Mouse (Mus musculus): ENCODE measurements around the gene Opn3. TPM values are rescaled to one million over a fixed set of nuclear protein-coding genes. Genes with fewer than 3 reads are reported as not detected.

The Opn3 gene
- total RNA-seq (2021), result 5.3 and 5.9 TPM in 2 replicates
- long read RNA-seq, experiment 1, transcript Opn3-201 (4 exons, 1,913 nt), result major isoform, 21 of 21 reads
- long read RNA-seq, experiment 1, partial matches to known transcripts, result 0 of 21 reads
- long read RNA-seq, experiment 1, other reads (novel, unspliced or antisense), result 0 of 21 reads
- long read RNA-seq, experiment 2, transcript Opn3-201 (4 exons, 1,913 nt), result major isoform, 7 of 7 reads
- long read RNA-seq, experiment 2, partial matches to known transcripts, result 0 of 7 reads
- long read RNA-seq, experiment 2, other reads (novel, unspliced or antisense), result 0 of 7 reads

- peak; percentile 99 for DNase-seq
Measured at GRCm38 (mm10) chr1:175692246-175692996, at the start of gene Opn3, which contains the start of gene Chml. Gene Opn3 (minus strand): TSS chr1:175692776. Gene Chml (minus strand): TSS chr1:175692901.

GRCm38 (mm10) chr1:175725771-175726170 is 33.2 kb upstream of the Opn3 start:
- DNase-seq, result no peak

- peak; percentile 27 for DNase-seq
Measured at GRCm38 (mm10) chr1:175716832-175717231, 24.3 kb upstream of the Opn3 start.

- peak; percentile 77 for DNase-seq
Measured at GRCm38 (mm10) chr1:175712338-175712909, 19.8 kb upstream of the Opn3 start.

GRCm38 (mm10) chr1:175708013-175708412 is 15.4 kb upstream of the Opn3 start:
- no peak for DNase-seq

- no peak for DNase-seq
Measured at GRCm38 (mm10) chr1:175707599-175707998, 15.0 kb upstream of the Opn3 start.

GRCm38 (mm10) chr1:175701145-175701544 is 8.6 kb upstream of the Opn3 start:
- no peak for DNase-seq

- peak; percentile 19 for DNase-seq
Measured at GRCm38 (mm10) chr1:175699796-175700195, 7.2 kb upstream of the Opn3 start.

- DNase-seq, result no peak
Measured at GRCm38 (mm10) chr1:175699375-175699774, 6.8 kb upstream of the Opn3 start.

GRCm38 (mm10) chr1:175698293-175698692 is 5.7 kb upstream of the Opn3 start, which contains the start of gene Wdr64:
Gene Wdr64 (plus strand): TSS chr1:175698593.
- DNase-seq, result no peak

- DNase-seq, result no peak
Measured at GRCm38 (mm10) chr1:175693429-175693960, 919 bp upstream of the Opn3 start.

GRCm38 (mm10) chr1:175692997-175693361 is 403 bp upstream of the Opn3 start:
- DNase-seq, result no peak

- no peak for DNase-seq
Measured at GRCm38 (mm10) chr1:175691686-175692245, 810 bp downstream of the Opn3 start.

- DNase-seq, result no peak
Measured at GRCm38 (mm10) chr1:175680995-175681394, 11.6 kb downstream of the Opn3 start.

GRCm38 (mm10) chr1:175677459-175677858 is 15.1 kb downstream of the Opn3 start:
- DNase-seq, result no peak

GRCm38 (mm10) chr1:175675116-175675515 is 17.5 kb downstream of the Opn3 start:
- DNase-seq, result no peak

- DNase-seq, result no peak
Measured at GRCm38 (mm10) chr1:175673563-175674325, 18.8 kb downstream of the Opn3 start.

GRCm38 (mm10) chr1:175671626-175672025 is 20.9 kb downstream of the Opn3 start:
- no peak for DNase-seq

- no peak for DNase-seq
Measured at GRCm38 (mm10) chr1:175670042-175670441, 22.5 kb downstream of the Opn3 start.

GRCm38 (mm10) chr1:175669456-175669855 is 23.1 kb downstream of the Opn3 start:
- DNase-seq, result no peak

- DNase-seq, result no peak
Measured at GRCm38 (mm10) chr1:175668666-175669405, 23.7 kb downstream of the Opn3 start.
